Mouse (Mus musculus) heart, embryonic 13.5 days (tissue): ENCODE measurements around the gene Cdhr4. TPM values are rescaled to one million over a fixed set of nuclear protein-coding genes. Genes with fewer than 3 reads are reported as not detected.

Experiments used
- ATAC-seq: fragments of 200-750 bp; cut with Nextera tagmentation; 2 replicates; pipeline ENCODE4 v1.8.0; 2017; ENCODE audit warnings: moderate TSS enrichment; ENCODE audit not compliant: insufficient number of reproducible peaks, low FRiP score, low TSS enrichment; ENCODE audit errors: extremely low read depth
- H3K27ac ChIP-seq: fragments of 300-500 bp; sonication (generic); replicated peaks from 2 replicates; pipeline ENCODE4 v1.5.1; 2015; ENCODE audit warnings: moderate library complexity, mild to moderate bottlenecking, inconsistent platforms
- H3K27me3 ChIP-seq: fragments of 300-500 bp; sonication (generic); replicated peaks from 2 replicates; pipeline ENCODE4 v1.6.1; 2015; ENCODE audit warnings: mild to moderate bottlenecking, inconsistent platforms
- H3K36me3 ChIP-seq: fragments of 300-500 bp; sonication (generic); 2 replicates; pipeline ENCODE4 v1.6.1; 2015; ENCODE audit warnings: mild to moderate bottlenecking, inconsistent platforms
- H3K4me1 ChIP-seq: fragments of 300-500 bp; sonication (generic); 2 replicates; pipeline ENCODE4 v1.6.1; 2015; ENCODE audit warnings: inconsistent platforms
- H3K4me2 ChIP-seq: fragments of 300-500 bp; sonication (generic); 2 replicates; pipeline ENCODE4 v1.6.1; 2015; ENCODE audit warnings: inconsistent platforms, mild to moderate bottlenecking, moderate library complexity
- H3K4me3 ChIP-seq: fragments of 300-500 bp; sonication (generic); 2 replicates; pipeline ENCODE4 v1.5.1; 2015; ENCODE audit warnings: moderate library complexity, mild to moderate bottlenecking, inconsistent platforms
- H3K9ac ChIP-seq: fragments of 300-500 bp; sonication (generic); 2 replicates; pipeline ENCODE4 v1.6.1; 2015; ENCODE audit warnings: inconsistent platforms, mild to moderate bottlenecking, moderate library complexity
- H3K9me3 ChIP-seq: fragments of 300-500 bp; sonication (generic); 2 replicates; pipeline ENCODE4 v1.6.1; 2016; ENCODE audit warnings: inconsistent platforms
- WGBS: fragments of 180-500 bp; shearing (Covaris S2); methylation state at CpG from one replicate; pipeline ENCODE4 v1.1.7; 2015; ENCODE audit warnings: mixed read lengths; 5-methylcytosine and 5-hydroxymethylcytosine counted together
- polyA plus RNA-seq: library from polyadenylated mRNA; unstranded; fragments of >200 nt; fragmentation: Nextera tagmentation; extraction: Ambion mirVana; gene quantifications from 2 replicates; pipeline ENCODE4 v1.2.1, GENCODE M21; 2015

The Cdhr4 gene
- polyA plus RNA-seq, 1 experiment from 2014 or later = 7.7 TPM

DNA sequence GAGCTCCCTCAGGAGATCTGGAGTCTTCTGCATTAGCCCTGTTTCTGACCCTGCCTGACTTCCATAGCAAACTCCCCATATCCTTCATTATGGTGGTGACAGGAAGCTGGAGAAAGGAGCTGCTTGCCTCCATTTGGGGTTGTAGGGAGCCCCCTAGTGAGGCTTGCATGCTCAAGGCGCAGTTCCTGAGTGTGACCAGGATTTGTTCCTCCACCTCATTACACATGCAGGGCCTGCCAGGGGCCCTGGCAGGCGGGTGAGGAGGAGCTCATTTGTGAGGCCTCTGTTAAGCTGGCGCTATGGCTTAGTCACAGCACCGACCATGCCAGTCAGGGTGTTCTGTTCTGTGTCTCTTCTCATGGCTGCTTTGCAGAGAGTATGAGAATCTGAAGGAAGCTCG is 30.4 kb upstream of the Cdhr4 start:
- 47% methylated on average over 5 of the region's 5 CpGs for WGBS
- no peak overlapping the region for H3K4me3 ChIP-seq
- ATAC-seq = no peak
- H3K4me2 ChIP-seq = no peak overlapping the region
- no peaks in the 10 kb centered on the region for H3K27me3 ChIP-seq
- H3K4me1 ChIP-seq = peaks cover 22% of the 10 kb centered on the region
- H3K9ac ChIP-seq = no peak overlapping the region
- no peak overlapping the region for H3K27ac ChIP-seq
- H3K36me3 ChIP-seq = peaks cover 64% of the 10 kb centered on the region
- no peaks in the 10 kb centered on the region for H3K9me3 ChIP-seq

DNA sequence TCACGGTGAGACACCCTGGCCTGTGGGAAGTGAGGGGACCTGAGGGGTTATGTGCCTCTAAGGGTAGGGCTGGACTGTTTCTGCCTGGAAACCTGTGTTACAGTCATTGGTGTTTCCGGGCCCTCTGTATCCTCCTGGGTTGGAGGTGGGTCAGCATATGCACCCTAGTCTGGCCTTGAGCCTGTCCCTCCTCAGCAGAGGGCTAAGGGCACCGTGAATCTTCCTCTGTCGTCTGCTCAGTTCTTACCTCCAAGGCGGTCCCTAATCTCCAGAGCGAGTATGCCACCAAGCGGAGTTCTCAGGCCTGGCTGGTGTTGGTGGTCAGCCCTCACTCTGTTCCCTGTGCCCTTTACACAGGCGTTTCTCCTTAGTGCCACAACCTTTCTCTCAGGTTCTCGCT is 29.4 kb upstream of the Cdhr4 start:
- no peak for ATAC-seq
- H3K36me3 ChIP-seq = peaks cover 55% of the 10 kb centered on the region
- 85% methylated on average over 9 of the region's 9 CpGs for WGBS
- no peak overlapping the region for H3K9ac ChIP-seq
- peaks cover 22% of the 10 kb centered on the region for H3K4me1 ChIP-seq
- no peak overlapping the region for H3K27ac ChIP-seq
- H3K4me3 ChIP-seq = no peak overlapping the region
- H3K9me3 ChIP-seq = no peaks in the 10 kb centered on the region
- no peak overlapping the region for H3K4me2 ChIP-seq
- no peaks in the 10 kb centered on the region for H3K27me3 ChIP-seq

DNA sequence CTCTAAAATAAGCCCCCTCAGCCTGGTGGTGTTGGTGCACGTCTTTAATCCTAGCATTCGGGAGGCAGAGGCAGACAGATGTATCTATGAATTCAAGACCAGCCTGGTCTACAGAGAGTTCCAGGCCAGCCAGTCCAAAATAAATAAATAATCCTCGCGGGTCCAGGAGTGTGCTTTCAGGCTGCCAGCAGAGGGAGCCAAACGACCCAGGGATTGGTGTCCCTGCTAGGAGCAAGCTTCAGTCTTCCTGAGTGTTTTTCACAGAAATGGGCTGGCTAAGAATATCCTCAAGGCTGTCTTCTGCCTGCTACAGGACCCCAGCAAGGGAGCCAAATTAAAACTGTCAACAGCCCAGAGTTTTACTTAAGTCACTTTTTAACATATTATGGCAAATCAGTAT is 28.6 kb upstream of the Cdhr4 start:
- H3K4me3 ChIP-seq = no peak overlapping the region
- H3K36me3 ChIP-seq = peaks cover 53% of the 10 kb centered on the region
- WGBS = 12% methylated on average over 5 of the region's 5 CpGs
- H3K4me1 ChIP-seq = peaks cover 22% of the 10 kb centered on the region
- H3K4me2 ChIP-seq = no peak overlapping the region
- no peaks in the 10 kb centered on the region for H3K9me3 ChIP-seq
- H3K9ac ChIP-seq = peak overlapping the region; percentile 2; the same call in 1 of the 2 replicates
- peak; percentile 44; the same call in 1 of the 2 replicates for ATAC-seq
- peak overlapping the region; percentile 53 for H3K27ac ChIP-seq
- no peaks in the 10 kb centered on the region for H3K27me3 ChIP-seq

DNA sequence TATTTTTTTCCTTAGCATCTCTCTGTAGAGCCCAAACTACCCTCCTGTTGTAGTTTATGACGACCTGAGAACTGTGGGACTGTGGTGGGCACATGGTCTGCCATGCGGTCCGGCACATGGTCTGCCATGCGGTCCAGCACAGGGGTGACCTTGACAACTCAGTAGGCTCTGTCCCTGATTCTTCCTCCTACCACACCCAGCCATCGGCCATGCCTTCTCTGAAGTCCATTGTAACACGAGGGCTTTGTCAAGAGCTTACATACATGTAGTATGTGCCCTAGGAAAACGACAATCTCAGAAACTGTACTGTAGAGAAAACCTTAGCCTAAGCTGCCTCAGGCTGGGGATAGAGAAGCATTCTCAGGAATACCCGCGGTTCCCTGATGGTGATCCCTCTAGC is 27.6 kb upstream of the Cdhr4 start:
- WGBS = 84% methylated on average over 9 of the region's 9 CpGs
- Histone ChIP-seq H3K4me3 (no peak overlapping the region), H3K4me1 (peaks cover 22% of the 10 kb centered on the region), H3K36me3 (peaks cover 53% of the 10 kb centered on the region), H3K27ac (peak overlapping the region; percentile 53), H3K9ac (no peak overlapping the region), H3K27me3 (no peaks in the 10 kb centered on the region), H3K9me3 (no peaks in the 10 kb centered on the region), H3K4me2 (no peak overlapping the region)
- no peak for ATAC-seq

DNA sequence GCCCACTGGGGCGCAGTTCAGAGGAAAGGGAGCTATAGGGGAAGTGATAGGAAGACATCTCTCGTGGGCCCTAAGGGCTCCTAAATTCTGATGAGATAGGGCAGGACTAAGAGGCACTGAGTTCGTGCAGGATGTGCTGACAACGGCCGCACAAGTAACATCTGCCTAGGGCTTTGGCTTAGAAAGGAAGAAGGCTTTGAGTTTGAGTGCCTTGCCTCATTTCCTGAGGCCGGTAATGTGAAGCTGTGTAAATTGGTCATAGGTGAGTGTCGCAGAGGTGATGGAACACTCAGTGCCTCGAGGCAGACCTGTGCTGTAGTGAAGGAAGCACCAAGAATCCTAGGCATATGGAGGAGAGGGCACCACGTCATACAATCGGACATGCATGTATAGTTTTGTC is 25.6 kb upstream of the Cdhr4 start:
- H3K27me3 ChIP-seq = no peaks in the 10 kb centered on the region
- peaks cover 46% of the 10 kb centered on the region for H3K36me3 ChIP-seq
- H3K9me3 ChIP-seq = no peaks in the 10 kb centered on the region
- no peak overlapping the region for H3K4me3 ChIP-seq
- no peak overlapping the region for H3K9ac ChIP-seq
- H3K4me1 ChIP-seq = peaks cover 35% of the 10 kb centered on the region
- H3K4me2 ChIP-seq = no peak overlapping the region
- no peak for ATAC-seq
- WGBS = 82% methylated on average over 10 of the region's 10 CpGs
- H3K27ac ChIP-seq = no peak overlapping the region

DNA sequence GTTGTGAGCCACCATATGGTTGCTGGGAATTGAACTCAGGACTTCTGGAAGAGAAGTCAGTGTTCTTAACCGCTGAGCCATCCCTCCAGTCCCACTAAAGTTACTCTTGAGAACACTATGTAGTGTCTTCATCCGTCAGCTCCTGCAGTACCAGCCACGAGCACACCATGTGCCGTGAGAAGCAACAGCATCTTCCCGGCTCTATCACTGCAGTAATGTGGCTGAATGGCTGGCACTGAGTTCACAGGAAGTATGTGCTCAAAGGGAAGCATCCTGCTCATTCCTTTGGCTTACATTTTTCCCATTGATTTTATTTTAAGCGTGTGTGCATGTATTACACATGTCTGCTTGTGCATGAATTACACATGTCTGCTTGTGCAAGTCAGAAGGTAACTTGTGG is 24.9 kb upstream of the Cdhr4 start:
- 79% methylated on average over 6 of the region's 6 CpGs for WGBS
- Histone ChIP-seq H3K27ac (no peak overlapping the region), H3K9ac (no peak overlapping the region), H3K4me2 (no peak overlapping the region), H3K4me3 (no peak overlapping the region), H3K27me3 (no peaks in the 10 kb centered on the region), H3K36me3 (peaks cover 39% of the 10 kb centered on the region), H3K4me1 (peaks cover 38% of the 10 kb centered on the region), H3K9me3 (no peaks in the 10 kb centered on the region)
- no peak for ATAC-seq

DNA sequence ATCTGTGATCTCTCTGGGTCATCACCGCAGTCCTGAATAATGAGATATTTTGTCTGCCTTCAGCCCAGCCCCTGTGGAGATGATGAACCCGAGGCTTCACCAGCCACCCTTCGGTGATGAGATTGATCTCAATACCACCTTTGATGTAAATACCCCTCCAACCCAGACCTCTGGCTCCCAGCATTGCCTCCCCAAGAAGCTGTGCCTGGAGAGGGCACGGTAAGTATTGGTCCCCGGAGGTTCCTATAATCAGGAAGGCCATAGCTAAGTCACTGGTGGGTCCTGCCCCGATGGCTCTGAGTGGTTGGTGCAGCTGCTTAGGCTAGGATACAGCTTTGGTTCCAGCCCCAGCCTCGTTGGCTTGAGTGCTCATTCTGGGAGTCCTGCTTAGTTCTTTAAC is 23.8 kb upstream of the Cdhr4 start:
- no peaks in the 10 kb centered on the region for H3K9me3 ChIP-seq
- H3K27me3 ChIP-seq = no peaks in the 10 kb centered on the region
- peaks cover 44% of the 10 kb centered on the region for H3K4me1 ChIP-seq
- H3K36me3 ChIP-seq = peaks cover 30% of the 10 kb centered on the region
- no peak overlapping the region for H3K9ac ChIP-seq
- no peak overlapping the region for H3K27ac ChIP-seq
- no peak overlapping the region for H3K4me3 ChIP-seq
- WGBS = 85% methylated on average over 7 of the region's 7 CpGs
- H3K4me2 ChIP-seq = no peak overlapping the region
- ATAC-seq = no peak

DNA sequence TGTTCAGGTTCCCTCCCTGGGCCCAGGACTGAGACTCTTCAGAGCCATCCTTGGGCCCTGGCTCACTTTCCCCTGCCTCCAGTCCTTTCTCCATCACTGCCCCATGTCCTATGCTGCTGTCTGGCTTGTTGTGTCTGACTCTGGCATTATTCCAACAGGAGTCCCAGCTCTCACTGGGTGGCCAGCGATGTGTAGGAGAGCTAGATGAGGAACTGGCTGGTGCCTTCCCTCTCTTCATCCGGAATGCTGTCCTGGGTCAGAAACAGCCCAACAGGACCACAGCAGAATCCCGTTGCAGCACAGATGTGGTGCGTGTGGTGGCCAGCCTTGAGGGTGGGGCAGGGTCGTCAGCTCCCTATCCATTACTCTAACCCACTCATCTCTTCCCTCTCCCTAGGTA is 22.0 kb upstream of the Cdhr4 start:
- Histone ChIP-seq H3K27ac (no peak overlapping the region), H3K4me3 (no peak overlapping the region), H3K4me2 (no peak overlapping the region), H3K4me1 (peaks cover 48% of the 10 kb centered on the region), H3K27me3 (no peaks in the 10 kb centered on the region), H3K36me3 (peaks cover 29% of the 10 kb centered on the region), H3K9me3 (no peaks in the 10 kb centered on the region), H3K9ac (no peak overlapping the region)
- ATAC-seq = no peak
- WGBS = 81% methylated on average over 5 of the region's 5 CpGs

DNA sequence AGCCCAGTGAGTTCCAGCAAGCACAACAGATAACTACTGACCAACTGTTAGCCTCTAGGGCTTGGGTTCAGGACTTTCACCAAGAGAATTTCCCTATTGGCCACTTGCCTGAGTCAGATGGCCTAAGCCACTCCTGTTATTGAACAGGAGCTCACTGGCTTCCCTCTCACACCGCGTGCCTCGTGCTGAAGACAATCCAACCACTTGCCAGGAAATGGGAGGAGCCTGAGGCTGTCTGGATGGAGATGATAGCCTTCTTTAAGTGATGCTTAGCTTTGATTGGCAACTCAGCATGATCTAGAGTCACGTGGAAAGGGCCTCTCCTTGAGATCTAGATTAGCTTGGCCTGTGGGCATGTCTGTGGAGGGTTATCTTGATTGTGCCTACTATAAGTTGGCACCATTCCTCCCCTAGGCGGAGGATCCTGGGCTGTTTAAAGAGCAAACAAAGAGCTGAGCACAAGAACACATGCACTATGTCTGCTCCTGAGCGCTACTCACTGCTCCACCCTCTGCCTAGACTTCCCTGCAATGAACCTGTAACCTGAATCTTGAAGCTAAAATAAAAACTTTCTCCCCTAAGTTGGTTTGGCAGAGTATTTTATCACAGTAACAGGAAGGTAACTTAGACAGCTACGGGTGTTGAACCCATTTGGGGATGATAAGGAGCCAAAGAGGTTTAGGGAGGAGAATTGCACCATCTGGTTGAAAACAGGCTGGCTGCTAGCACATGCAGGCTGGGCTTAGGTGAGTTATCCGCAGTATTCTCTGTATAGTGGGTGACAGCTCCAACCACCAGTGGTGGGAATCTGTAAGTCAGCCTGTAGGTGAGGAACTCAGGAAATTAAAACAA is 20.4 kb upstream of the Cdhr4 start:
- Histone ChIP-seq H3K4me2 (peak overlapping the region; percentile 3; the same call in 1 of the 2 replicates), H3K27ac (peak overlapping the region; percentile 51), H3K9me3 (no peaks in the 10 kb centered on the region)

DNA sequence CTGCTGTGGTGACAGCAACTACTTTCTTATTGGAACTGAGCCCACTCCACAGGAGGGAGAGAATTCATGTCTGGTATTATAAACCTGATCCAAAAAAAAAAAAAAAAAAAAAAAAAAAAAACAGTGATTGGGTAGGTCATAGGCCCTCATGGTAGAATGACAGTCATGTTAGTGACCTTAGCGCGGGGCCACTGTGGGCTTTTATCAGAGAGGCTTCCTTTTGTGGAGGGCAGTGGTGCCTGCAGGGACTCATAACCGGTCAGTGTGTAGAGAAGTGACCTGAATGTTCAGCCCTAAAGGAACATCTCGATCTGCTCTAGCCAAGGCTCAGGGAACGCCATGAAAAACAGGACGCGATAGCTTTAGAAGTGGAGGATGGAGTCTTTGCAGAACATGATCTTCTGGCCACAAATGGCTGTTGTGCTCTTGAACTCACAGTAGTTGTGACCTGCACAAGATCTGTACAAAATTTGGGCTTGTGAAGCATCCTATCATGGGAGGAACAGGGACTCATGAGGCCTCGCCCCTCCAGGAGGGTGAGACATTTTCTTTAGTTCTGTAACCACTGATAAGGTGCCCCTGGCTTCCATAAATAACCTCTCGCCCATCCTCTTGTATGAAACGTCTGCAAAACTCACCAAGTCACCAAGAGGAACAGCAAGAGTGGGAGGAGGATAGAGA is 17.7 kb upstream of the Cdhr4 start:
- WGBS = 33% methylated on average over 10 of the region's 10 CpGs
- no peaks in the 10 kb centered on the region for H3K27me3 ChIP-seq
- peaks cover 38% of the 10 kb centered on the region for H3K36me3 ChIP-seq
- H3K9me3 ChIP-seq = no peaks in the 10 kb centered on the region
- peak overlapping the region; percentile 57; the same call in 1 of the 2 replicates for H3K9ac ChIP-seq
- no peak for ATAC-seq
- H3K4me3 ChIP-seq = peak overlapping the region; percentile 49; the same call in 1 of the 2 replicates
- peaks cover 78% of the 10 kb centered on the region for H3K4me1 ChIP-seq
- peak overlapping the region; percentile 81 for H3K4me2 ChIP-seq
- H3K27ac ChIP-seq = peak overlapping the region; percentile 98

More for the DNA sequence above, 20.4 kb upstream of the Cdhr4 start:
- ATAC-seq = peak; percentile 69
- Histone ChIP-seq H3K4me1 (peaks cover 61% of the 10 kb centered on the region), H3K36me3 (peaks cover 26% of the 10 kb centered on the region), H3K9ac (no peak overlapping the region), H3K27me3 (no peaks in the 10 kb centered on the region), H3K4me3 (no peak overlapping the region)
- WGBS = 46% methylated on average over 8 of the region's 8 CpGs

DNA sequence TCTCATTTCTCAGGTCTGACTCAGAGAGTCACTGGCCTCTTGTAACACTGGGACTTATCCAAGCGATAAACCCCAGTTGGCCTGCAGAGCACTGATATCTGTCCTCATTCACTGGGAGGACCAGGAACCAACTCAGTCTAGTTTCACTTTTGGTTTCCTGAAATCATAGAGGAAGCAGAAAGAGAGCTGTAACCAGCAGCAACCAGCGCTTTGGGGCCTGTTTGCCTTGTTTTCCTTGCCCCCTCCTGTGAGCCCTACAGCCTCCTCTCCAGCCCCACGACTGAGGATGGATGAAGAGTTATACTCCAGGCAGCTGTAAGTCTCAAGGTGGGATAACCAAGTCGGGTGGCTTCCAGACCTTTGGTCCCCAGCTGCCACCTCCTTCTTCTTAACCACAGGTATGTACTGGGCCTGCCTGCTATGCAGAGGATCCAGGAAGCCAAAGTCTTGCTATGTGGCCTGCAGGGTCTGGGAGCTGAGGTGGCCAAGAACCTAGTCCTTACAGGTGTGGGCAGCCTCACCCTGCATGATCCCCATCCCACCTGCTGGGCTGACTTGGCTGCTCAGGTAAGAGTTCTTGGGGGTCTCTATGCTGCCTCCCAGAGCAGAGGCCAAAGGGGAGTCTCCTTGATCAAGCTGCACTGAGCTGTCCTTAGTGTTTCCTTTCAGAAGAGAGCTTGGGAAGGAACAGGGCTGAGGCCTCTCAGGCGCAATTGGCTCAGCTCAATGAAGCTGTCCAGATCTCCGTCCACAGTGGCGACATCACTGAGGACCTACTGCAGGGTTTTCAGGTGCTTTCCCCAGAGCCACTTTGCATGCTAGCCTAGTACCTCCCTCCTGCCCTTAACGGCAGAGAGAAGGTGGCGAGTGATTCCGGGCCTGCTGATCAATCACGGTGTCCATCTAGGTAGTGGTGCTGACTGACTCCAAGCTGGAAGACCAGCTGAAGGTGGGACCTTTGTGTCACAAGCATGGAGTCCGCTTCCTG is 16.6 kb upstream of the Cdhr4 start, which contains the start of gene Uba7:
Uba7 (plus strand) TSS at position 107 of the 988 bp plus-strand sequence.
- Histone ChIP-seq H3K4me3 (peak within 1 kb of the TSS; percentile 49), H3K9me3 (no peaks in the 10 kb centered on the region), H3K9ac (peak within 1 kb of the TSS; percentile 81), H3K27ac (peak within 1 kb of the TSS; percentile 98), H3K4me1 (peaks cover 81% of the 10 kb centered on the region), H3K4me2 (peak within 1 kb of the TSS; percentile 81), H3K36me3 (peaks cover 41% of the 10 kb centered on the region), H3K27me3 (no peaks in the 10 kb centered on the region)
- WGBS = 37% methylated on average over 12 of the region's 12 CpGs
- no peak; the same call in 1 of the 2 replicates for ATAC-seq
